Mouse (Mus musculus) liver (tissue): Measurements from ENCODE around the gene Sox11.

Source experiments
- DNase-seq: peaks from one replicate; pipeline ENCODE4 v3.0.0-alpha.2; 2020; ENCODE audit warnings: mixed read lengths

Gene Sox11

DNA sequence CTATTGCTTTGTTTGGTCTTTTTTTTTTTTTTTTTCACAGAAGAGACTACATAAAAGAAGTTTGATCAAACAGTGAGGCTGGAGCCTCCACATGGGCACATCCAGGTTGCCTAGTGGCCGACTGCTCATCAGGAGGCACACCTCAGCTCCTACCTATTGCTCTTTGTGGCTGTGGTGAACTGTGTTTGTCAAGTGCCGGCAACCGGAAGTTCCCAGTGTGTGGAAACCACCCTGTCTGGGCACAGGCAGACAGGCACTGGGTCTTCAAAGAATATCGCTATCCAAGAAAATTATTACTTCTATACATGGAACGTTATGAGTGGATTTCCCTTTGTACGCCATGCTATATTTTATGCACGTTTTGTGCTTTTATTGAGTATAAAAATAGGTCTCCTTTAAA, 6.0 kb downstream of the Sox11 start:
- DNase-seq = no peak

DNA sequence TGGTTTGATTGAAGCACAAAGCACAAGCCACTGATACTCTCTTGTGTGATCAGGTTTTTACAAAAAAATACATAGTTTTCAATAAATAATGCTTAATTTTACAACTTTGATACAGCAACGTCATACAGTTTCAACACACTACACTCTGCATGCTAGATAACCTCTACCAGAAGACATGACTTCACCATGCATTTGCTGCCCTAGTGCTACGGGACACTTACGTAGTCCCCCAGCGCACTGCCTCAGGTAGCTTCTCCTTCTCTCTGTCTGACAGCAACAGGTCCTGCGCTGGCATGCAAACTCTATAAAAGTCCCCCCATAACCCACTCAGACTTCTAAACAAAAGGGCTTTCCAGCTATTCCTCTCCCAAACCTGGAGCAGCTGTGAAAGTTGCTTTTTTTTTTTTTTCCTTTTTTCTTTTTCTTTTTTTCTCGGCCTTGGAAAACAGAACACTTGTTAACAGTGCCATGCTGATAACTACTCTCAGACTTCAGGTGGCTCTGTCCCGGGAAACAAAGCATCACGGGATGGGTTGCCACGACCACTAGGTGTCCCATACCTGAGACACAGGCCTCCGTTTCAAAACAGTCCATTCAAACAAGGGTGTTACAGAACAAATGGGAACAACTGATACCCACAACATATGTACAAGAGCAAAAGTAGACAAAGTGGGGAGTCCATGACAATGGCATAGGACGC, 6.9 kb downstream of the Sox11 start:
- no peak for DNase-seq

DNA sequence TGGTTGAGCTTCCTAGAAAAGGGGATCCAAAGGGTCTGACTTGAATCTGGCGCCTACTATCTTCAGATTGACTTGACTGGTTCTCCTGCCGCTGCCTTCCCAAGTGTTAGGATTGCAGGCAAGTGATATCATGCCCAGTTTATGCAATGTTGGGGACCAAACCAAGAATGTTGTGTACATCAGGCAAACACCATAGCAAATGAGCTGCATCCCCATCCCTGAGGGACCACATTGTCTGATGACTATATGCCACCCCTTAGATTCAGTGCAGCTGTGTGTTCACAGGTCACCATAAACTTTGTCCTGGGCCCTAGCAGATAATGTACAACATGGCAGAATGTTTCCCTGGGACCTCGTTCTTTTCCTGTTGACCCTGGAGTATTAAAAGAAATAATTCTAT, 8.8 kb downstream of the Sox11 start:
- DNase-seq = no peak

DNA sequence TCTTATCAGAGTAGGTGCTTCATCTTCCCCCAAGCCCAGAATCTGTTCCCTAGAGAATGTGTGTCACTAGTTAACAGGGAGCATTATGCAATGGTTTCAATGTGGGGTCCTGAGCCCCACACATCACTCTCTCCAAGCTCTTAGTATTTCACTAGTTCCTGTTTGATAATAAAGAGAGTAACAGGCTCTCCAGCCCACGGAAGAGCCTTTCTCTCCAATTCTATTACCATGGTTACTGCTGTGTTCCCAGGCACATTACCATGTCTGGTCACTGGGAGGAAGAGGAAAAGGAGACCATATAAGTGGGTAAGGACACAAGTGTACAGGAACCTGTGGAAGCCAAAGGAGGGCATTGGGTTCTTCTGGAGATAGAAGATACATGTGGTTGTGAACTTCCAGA, 19.0 kb downstream of the Sox11 start:
- no peak for DNase-seq

DNA sequence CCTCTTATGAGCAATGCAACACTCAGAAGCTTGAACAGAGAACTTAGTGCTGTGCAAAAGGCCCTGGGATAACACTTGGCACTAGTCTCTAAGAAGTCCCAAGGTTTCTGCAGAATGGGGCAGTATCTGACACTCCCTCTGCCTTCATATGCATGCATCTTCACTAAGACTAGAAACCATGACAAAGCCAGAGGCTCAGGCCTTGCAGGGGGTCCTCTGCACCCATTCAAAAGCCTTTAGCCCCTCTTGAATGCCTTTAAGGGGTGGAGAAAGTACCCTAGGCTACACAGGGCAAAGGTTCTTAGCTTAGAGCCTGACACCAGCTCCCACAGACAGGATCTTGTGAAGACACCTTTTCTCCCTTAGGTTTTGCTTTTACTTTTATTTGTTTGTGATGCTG, 21.7 kb downstream of the Sox11 start:
- DNase-seq = no peak

DNA sequence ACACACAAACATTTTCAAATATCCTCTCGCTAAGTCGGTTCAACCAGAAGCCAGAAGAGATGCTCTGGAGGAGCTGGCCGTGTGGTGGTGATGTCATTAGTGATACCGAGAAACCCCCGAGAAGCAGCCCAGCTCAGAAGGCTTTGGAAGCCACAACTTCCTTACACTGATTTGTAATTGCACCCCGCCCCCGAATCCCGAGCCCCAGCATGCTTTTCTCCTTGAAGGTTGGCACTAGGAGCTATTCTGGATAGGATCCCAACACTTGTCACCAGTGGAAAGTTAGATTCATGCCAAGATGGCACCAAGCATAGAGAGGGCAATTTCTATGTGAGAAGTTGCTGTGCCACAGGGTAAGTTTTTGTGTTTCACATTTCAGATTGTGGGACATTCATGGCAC, 29.4 kb downstream of the Sox11 start:
- no peak for DNase-seq

DNA sequence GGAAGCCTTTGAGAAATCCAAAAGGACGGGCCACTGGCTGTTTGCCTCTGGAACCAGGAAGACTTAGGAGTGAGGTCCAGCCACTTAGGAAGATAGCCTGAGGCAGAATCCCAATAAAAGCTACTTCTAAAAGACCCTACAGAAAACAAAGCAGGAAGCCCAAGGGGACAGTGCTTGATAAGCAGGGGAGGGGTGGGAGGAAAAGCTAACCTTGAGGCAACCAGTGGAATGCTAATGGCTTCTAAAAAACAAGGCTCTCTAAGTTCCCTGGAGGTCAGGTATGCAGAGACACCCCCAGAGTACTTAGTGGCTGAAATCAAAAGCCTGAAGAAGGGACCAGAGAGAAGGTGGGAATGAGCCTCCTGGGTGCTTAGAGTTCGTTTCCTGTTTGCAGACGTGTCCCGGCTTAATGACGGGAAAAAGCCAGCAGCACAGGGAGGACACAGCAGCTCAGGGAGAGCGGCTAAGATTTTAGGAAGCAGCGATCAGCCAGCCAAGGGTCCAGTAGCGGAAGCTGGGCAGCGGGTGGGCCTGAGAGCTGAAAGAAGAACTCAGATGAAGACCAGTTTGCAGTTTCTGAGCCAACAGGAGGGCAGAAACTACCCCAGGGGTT, 30.4 kb downstream of the Sox11 start:
- no peak for DNase-seq

DNA sequence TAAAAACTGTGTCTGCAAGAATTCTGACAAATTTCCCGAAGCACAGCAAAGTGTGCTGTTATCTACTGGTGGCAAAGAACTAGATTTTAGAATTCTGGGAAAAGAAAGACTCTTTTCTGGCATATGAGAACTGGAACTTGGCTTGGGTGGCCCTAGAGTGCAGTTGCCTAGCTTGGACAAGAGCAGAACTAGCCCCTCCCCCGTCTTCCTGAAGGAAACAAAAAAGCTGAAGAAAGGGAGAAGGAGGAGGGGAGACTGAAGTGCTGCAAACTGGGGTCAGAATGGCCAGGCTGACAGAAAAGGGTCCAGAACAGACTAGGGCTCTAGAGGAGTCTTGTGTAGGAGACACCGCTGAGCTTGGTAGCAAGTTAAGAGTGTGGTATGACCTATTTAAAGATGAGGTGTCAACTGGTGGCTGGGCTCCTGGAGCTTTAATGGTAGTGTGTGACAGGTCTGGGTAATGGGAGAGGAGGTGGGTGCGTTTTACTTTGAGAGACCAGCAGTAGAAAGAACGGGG, 31.0 kb downstream of the Sox11 start:
- no peak for DNase-seq

DNA sequence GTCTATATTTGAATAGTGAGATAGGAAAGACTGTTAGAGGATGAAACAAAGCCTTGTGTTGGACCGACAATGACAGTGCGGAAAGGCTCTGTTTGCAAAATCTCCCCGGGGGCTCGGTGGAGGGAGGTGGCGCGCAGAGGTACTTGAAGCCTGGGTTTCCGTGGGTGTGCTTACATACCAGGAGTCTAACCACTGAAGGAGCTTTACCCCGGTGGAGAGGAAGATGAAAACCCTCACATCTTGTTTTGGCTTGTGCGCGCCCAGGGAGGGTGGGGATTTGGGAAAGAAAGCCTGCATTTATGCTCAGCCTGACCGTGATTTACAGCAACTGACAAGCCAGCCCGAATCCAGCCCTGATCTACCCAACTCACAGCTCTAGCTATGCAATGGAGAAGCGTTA, 31.7 kb downstream of the Sox11 start:
- no peak for DNase-seq

DNA sequence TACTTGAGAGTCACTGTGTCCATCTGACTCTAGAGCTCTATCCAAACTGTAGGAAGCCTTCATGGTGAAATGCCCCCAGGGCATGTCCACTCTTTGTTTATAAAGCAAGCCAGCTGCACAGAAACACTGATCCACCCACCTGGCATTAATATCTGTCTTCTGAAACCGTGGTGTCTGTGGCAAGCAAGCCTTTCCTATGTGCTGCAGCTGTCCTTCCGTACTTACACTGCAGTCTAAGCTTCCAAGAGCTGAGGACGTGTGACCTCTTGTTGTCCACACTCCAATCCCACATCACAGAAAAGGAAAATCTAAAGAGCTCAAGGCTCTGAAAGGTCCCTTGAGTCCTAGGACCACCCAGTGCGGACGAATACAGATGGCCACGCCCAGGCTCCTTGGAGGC, 32.4 kb downstream of the Sox11 start:
- no peak for DNase-seq

DNA sequence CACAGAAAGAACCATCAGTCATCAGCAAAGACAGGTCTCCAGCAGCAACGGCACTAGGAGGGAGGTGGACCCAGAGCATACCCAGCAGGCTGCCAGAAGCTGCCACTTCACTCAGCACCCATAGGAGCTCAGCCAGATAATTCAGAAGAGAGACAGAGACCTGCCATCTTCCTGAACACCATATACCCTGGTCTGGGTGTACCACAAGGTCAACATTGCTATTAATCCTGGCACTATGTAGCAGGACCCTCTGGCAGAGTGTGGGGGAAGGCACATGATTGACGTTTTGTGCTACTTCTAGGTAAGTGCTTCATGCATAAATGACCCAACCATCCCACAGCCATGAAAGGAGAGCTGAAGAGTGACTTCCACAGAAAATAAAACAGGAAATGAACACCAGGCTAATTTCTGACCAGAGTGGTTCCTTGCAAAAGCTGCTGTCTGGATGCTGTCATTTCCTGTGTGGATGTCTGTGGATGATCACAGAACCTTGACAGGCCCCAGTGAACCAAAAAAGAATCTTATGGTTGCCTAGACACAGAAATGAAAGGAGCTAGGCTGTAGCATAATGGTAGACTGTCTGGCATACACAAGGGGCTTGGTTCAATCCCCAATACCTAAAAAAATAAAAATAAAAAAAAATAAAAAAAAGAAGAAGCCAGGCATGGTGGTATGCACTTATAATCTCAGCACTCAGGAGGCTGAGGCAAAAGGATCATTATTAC, 37.5 kb downstream of the Sox11 start:
- no peak for DNase-seq

DNA sequence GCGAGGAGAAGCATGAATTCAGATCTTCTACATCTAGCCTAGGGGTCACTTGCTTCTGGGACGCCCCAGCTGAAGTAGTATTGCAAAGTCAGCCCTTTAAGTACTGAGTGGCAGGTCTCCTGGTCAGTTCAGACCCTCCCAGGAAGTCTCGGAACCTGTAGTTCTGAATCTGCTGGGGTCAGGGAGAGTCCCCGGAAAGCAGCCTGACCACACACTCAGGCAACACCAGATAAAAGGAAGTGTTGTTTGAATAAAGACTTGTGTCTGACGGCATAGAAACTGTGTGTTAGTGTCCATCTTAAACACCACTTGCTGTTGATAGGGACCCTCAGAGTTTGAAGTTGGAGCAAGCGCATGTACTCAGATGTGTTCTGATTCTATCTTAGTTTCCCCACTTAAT, 39.2 kb downstream of the Sox11 start:
- no peak for DNase-seq

DNA sequence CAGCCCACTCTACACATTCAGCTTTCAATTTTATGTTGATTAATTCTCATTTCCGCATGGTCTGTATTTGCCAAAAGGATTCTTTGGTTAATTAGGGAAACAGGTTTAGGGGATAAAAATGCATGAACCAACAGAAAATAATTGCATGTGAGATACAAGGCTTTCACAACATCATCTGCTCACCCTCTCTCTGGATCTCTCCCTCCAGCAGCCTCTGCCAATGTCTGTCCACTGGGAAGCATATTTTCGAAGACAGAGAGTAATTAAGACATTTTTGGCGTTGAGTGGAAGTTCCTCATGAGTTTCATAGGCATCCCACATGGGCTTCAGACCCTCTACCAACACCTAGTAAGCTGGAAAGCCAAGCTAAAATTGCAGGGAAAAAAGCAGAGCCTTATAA, 43.7 kb downstream of the Sox11 start:
- no peak for DNase-seq

DNA sequence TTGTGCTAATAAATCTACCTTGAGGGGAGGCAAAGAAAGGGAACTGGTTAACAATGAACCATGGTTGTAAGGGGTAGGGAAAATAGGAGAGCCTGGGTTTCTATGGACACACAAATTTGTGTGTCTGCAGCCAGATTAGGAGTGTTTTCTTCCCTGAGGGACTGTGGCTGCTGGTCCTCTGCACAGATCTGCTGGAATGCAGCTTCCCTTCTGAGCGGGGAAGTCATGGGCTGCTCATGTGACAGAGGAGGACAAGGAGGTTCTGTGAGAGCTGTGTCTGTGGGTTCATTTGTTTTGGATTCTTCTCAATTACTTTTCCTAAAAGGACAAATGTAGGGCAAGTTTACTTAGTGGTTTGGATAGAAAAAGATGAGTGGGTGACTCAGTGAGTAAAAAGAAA, 48.2 kb downstream of the Sox11 start:
- DNase-seq = no peak

DNA sequence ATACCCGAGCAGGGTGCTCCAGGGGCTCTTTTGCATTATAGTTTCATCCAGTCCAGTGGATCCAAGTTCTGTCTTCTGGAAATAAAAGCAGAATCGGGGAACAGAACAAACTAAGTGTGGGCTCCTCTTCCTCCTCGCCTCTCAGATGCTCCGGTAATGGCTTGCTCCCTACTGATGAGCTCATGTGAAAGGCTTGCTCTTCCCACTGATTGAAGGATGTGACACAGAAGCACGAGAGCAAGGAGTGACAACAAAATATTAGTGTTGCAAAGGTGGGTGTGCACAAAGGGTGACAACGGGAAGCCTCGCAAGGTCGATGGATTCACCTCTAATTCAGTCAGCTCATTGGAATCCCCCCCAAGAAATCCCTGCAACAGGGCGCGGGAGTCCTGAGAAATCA, 48.6 kb downstream of the Sox11 start:
- DNase-seq = no peak

DNA sequence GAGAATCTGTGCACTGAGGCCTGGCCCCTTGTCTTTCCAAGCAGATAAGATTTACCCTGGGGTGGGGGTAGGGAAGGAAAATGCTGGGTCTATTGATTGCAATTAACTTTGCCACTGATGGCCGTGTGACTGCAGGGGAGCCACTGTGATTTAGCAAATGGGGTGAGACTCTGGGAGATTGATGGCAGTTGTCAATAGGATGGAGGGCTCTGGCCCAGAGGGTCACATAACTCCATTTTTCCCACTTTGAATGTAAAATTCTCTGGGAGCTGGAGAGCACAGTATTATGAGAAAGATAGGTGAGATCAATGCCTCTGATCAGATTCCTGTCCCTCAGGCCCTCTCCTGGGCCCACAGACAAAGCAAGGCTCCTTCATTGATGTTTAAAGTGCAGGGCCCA, 49.2 kb downstream of the Sox11 start:
- DNase-seq = no peak
